Mouse (Mus musculus) olfactory bulb, adult 2 months (tissue): Measurements from ENCODE around the gene Bola1.

Experiments
- CTCF ChIP-seq: fragments of 200-500 bp; IDR thresholded peaks from 2 replicates; pipeline ENCODE4 v1.5.1; 2012; ENCODE audit warnings: low read depth, mild to moderate bottlenecking, low read length, moderate library complexity; ENCODE audit not compliant: insufficient read depth
- POLR2A ChIP-seq: fragments of 200-500 bp; IDR thresholded peaks from 2 replicates; pipeline ENCODE4 v1.6.1; 2012; ENCODE audit warnings: mild to moderate bottlenecking, low read depth, low read length, moderate library complexity; ENCODE audit not compliant: insufficient read depth

DNA sequence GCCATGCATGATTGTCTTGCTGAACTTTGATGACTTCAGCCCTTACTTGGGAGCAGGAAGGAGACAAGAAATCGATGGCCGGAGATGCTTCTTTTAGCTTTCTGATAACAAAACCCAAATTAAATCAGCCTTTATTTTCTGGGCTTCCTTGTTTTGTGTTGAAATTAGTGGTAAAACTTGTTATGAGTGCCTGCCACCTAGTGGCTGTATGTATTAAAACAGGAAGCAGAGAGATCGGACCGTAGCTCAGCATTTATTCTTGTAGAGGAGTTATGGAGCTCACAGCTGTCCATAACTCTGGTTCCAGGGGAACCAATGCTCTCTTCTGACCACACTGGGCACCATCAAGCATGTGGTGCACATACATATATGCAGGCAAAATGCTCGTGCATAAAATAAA, 71.6 kb downstream of the Bola1 start:
- no peak for TF ChIP-seq POLR2A
- no peak for TF ChIP-seq CTCF
